Mouse (Mus musculus) stomach, embryonic 16.5 days (tissue): ENCODE results near the gene Dmrt2. TPM values are rescaled to one million over a fixed set of nuclear protein-coding genes. Genes with fewer than 3 reads are reported as not detected.

Source experiments
- ATAC-seq: fragments of 200-750 bp; cut with Nextera tagmentation; 2 replicates; pipeline ENCODE4 v1.8.0; 2017; ENCODE audit warnings: moderate number of reproducible peaks, moderate TSS enrichment; ENCODE audit not compliant: insufficient read depth, low FRiP score
- H3K27ac ChIP-seq: fragments of 300-500 bp; sonication (generic); 2 replicates; pipeline ENCODE4 v1.5.1; 2014; ENCODE audit warnings: low read length
- H3K27me3 ChIP-seq: fragments of 300-500 bp; sonication (generic); 2 replicates; pipeline ENCODE4 v1.6.1; 2014; ENCODE audit warnings: low read length, control low read depth, mixed read lengths; ENCODE audit not compliant: control insufficient read depth, insufficient read depth
- H3K36me3 ChIP-seq: fragments of 300-500 bp; sonication (generic); 2 replicates; pipeline ENCODE4 v1.6.1; 2014; ENCODE audit warnings: low read length; ENCODE audit not compliant: control insufficient read depth, insufficient read depth
- H3K4me1 ChIP-seq: fragments of 300-500 bp; sonication (generic); 2 replicates; pipeline ENCODE4 v1.6.1; 2014; ENCODE audit warnings: low read length, control low read depth, mixed read lengths; ENCODE audit not compliant: control insufficient read depth, insufficient read depth
- H3K4me2 ChIP-seq: fragments of 300-500 bp; sonication (generic); 2 replicates; pipeline ENCODE4 v1.6.1; 2014; ENCODE audit warnings: low read depth, low read length, mixed read lengths
- H3K4me3 ChIP-seq: fragments of 300-500 bp; sonication (generic); replicated peaks from 2 replicates; pipeline ENCODE4 v1.5.1; 2014; ENCODE audit warnings: mild to moderate bottlenecking, low read length
- H3K9ac ChIP-seq: fragments of 300-500 bp; sonication (generic); 2 replicates; pipeline ENCODE4 v1.6.1; 2014; ENCODE audit warnings: low read length
- H3K9me3 ChIP-seq: fragments of 300-500 bp; sonication (generic); replicated peaks from 2 replicates; pipeline ENCODE4 v1.6.1; 2016; ENCODE audit warnings: low read length, control low read depth; ENCODE audit not compliant: control insufficient read depth
- WGBS: fragments of 180-500 bp; shearing (Covaris S2); extraction: QIAGEN DNeasy Blood & Tissue Kit; methylation state at CpG from one replicate; pipeline ENCODE4 v1.1.7; 2014; 5-methylcytosine and 5-hydroxymethylcytosine counted together
- polyA plus RNA-seq: library from polyadenylated mRNA; unstranded; fragments of >200 nt; fragmentation: Nextera tagmentation; extraction: Ambion mirVana; gene quantifications from 2 replicates; pipeline ENCODE4 v1.2.1, GENCODE M21; 2015

The Dmrt2 gene
- polyA plus RNA-seq: 0.71 and 1.0 TPM in 2 replicates

- Histone ChIP-seq H3K4me3 (peak within 1 kb of the TSS; percentile 48), H3K4me2 (peak within 1 kb of the TSS; percentile 73), H3K36me3 (no peaks in the 10 kb centered on the region), H3K9me3 (no peaks in the 10 kb centered on the region), H3K9ac (peak within 1 kb of the TSS; percentile 51), H3K27me3 (peaks cover 70% of the 10 kb centered on the region), H3K27ac (no peak within 1 kb of the TSS), H3K4me1 (peaks cover 8% of the 10 kb centered on the region; the same call in 1 of the 2 replicates)
- peak; percentile 97 for ATAC-seq
- WGBS: 2% methylated on average over 44 of the region's 44 CpGs
Observed at GRCm38 (mm10) chr19:25672101-25672950, at the start of gene Dmrt2. Gene Dmrt2 (plus strand): TSS chr19:25672411.

GRCm38 (mm10) chr19:25628490-25628889 lies 43.7 kb upstream of the Dmrt2 start:
- H3K27me3 ChIP-seq: peaks cover 32% of the 10 kb centered on the region

GRCm38 (mm10) chr19:25635119-25635518 lies 37.1 kb upstream of the Dmrt2 start:
- no peaks in the 10 kb centered on the region for H3K36me3 ChIP-seq
- H3K4me3 ChIP-seq: no peak overlapping the region
- H3K4me1 ChIP-seq: no peaks in the 10 kb centered on the region
- no peaks in the 10 kb centered on the region for H3K9me3 ChIP-seq
- 62% methylated on average over 5 of the region's 5 CpGs for WGBS
- H3K4me2 ChIP-seq: no peak overlapping the region
- no peak overlapping the region for H3K9ac ChIP-seq
- no peak overlapping the region for H3K27ac ChIP-seq
- no peak for ATAC-seq
- H3K27me3 ChIP-seq: peaks cover 3% of the 10 kb centered on the region

More at GRCm38 (mm10) chr19:25628490-25628889, 43.7 kb upstream of the Dmrt2 start:
- Histone ChIP-seq H3K9ac (no peak overlapping the region), H3K9me3 (no peaks in the 10 kb centered on the region), H3K36me3 (no peaks in the 10 kb centered on the region), H3K4me2 (no peak overlapping the region), H3K27ac (no peak overlapping the region), H3K4me1 (no peaks in the 10 kb centered on the region), H3K4me3 (no peak overlapping the region)
- WGBS: 10% methylated on average over 9 of the region's 9 CpGs
- ATAC-seq: 0 out of 2 replicates have a peak, but pooled peaks have one; percentile 40

- WGBS: 10% methylated on average over 22 of the region's 22 CpGs
Observed at GRCm38 (mm10) chr19:25635622-25636244, 36.5 kb upstream of the Dmrt2 start.

GRCm38 (mm10) chr19:25638766-25639361 lies 33.3 kb upstream of the Dmrt2 start:
- no peak overlapping the region for H3K4me2 ChIP-seq
- H3K4me1 ChIP-seq: no peaks in the 10 kb centered on the region
- H3K4me3 ChIP-seq: no peak overlapping the region
- H3K9me3 ChIP-seq: no peaks in the 10 kb centered on the region
- H3K9ac ChIP-seq: no peak overlapping the region
- 69% methylated on average over 11 of the region's 11 CpGs for WGBS
- no peak for ATAC-seq
- no peak overlapping the region for H3K27ac ChIP-seq
- H3K36me3 ChIP-seq: no peaks in the 10 kb centered on the region
- no peaks in the 10 kb centered on the region for H3K27me3 ChIP-seq

More at GRCm38 (mm10) chr19:25635622-25636244, 36.5 kb upstream of the Dmrt2 start:
- Histone ChIP-seq H3K4me1 (no peaks in the 10 kb centered on the region), H3K9ac (peak overlapping the region; percentile 49; the same call in 1 of the 2 replicates), H3K36me3 (no peaks in the 10 kb centered on the region), H3K4me2 (peak overlapping the region; percentile 64), H3K27me3 (no peaks in the 10 kb centered on the region; the same call in 1 of the 2 replicates), H3K9me3 (no peaks in the 10 kb centered on the region), H3K4me3 (peak overlapping the region; percentile 38), H3K27ac (no peak overlapping the region)
- no peak for ATAC-seq

- no peak for ATAC-seq
- WGBS: 84% methylated on average over 6 of the region's 6 CpGs
- Histone ChIP-seq H3K4me1 (no peaks in the 10 kb centered on the region), H3K9ac (no peak overlapping the region), H3K9me3 (no peaks in the 10 kb centered on the region), H3K27ac (no peak overlapping the region), H3K36me3 (no peaks in the 10 kb centered on the region), H3K27me3 (no peaks in the 10 kb centered on the region), H3K4me3 (no peak overlapping the region), H3K4me2 (no peak overlapping the region)
Observed at GRCm38 (mm10) chr19:25641786-25642185, 30.4 kb upstream of the Dmrt2 start.

- Histone ChIP-seq H3K9ac (no peak overlapping the region), H3K4me1 (no peaks in the 10 kb centered on the region), H3K4me2 (no peak overlapping the region), H3K9me3 (no peaks in the 10 kb centered on the region), H3K27ac (no peak overlapping the region), H3K27me3 (no peaks in the 10 kb centered on the region; the same call in 1 of the 2 replicates), H3K4me3 (no peak overlapping the region), H3K36me3 (no peaks in the 10 kb centered on the region)
- ATAC-seq: no peak
- WGBS: 61% methylated on average over 3 of the region's 3 CpGs
Observed at GRCm38 (mm10) chr19:25647136-25647535, 25.1 kb upstream of the Dmrt2 start.

GRCm38 (mm10) chr19:25648701-25649100 lies 23.5 kb upstream of the Dmrt2 start:
- H3K4me3 ChIP-seq: no peak overlapping the region
- H3K27me3 ChIP-seq: no peaks in the 10 kb centered on the region; the same call in 1 of the 2 replicates
- no peak for ATAC-seq
- H3K4me1 ChIP-seq: no peaks in the 10 kb centered on the region
- no peaks in the 10 kb centered on the region for H3K9me3 ChIP-seq
- WGBS: 64% methylated on average over 4 of the region's 4 CpGs
- no peak overlapping the region for H3K9ac ChIP-seq
- no peak overlapping the region for H3K27ac ChIP-seq
- no peak overlapping the region for H3K4me2 ChIP-seq
- H3K36me3 ChIP-seq: no peaks in the 10 kb centered on the region

- Histone ChIP-seq H3K9ac (no peak overlapping the region), H3K4me1 (peaks cover 8% of the 10 kb centered on the region), H3K4me3 (no peak overlapping the region), H3K36me3 (no peaks in the 10 kb centered on the region), H3K27me3 (no peaks in the 10 kb centered on the region; the same call in 1 of the 2 replicates), H3K27ac (no peak overlapping the region), H3K4me2 (no peak overlapping the region), H3K9me3 (no peaks in the 10 kb centered on the region)
- no peak for ATAC-seq
- WGBS: 67% methylated on average over 10 of the region's 10 CpGs
Observed at GRCm38 (mm10) chr19:25650474-25650873, 21.7 kb upstream of the Dmrt2 start.
